Mouse (Mus musculus) olfactory bulb, adult 2 months (tissue): ENCODE results near the gene Kif19a.

ENCODE experiments used
- CTCF ChIP-seq: fragments of 200-500 bp; IDR thresholded peaks from 2 replicates; pipeline ENCODE4 v1.5.1; 2012; ENCODE audit warnings: low read depth, mild to moderate bottlenecking, low read length, moderate library complexity; ENCODE audit not compliant: insufficient read depth
- POLR2A ChIP-seq: fragments of 200-500 bp; IDR thresholded peaks from 2 replicates; pipeline ENCODE4 v1.6.1; 2012; ENCODE audit warnings: mild to moderate bottlenecking, low read depth, low read length, moderate library complexity; ENCODE audit not compliant: insufficient read depth

- TF ChIP-seq CTCF (no peak), POLR2A (no peak)
These were observed 49.8 kb downstream of the Kif19a start for GRCm38 (mm10) chr11:114814873-114815592.
